Mouse (Mus musculus) liver, adult 2 months (tissue): ENCODE results near the gene Zfp931. TPM values are rescaled to one million over a fixed set of nuclear protein-coding genes. Genes with fewer than 3 reads are reported as not detected.
A peak's percentile ranks its signal among the peaks of the same experiment; 100 is the strongest.
"Not testable (repeated sequence)": the region's sequence is repeated elsewhere in the genome, so short reads cannot be mapped to it uniquely, and the experiment has no call there.

ENCODE experiments used
- DNase-seq: peaks from one replicate; pipeline ENCODE4 v3.0.0-alpha.2; 2011; ENCODE audit warnings: low read depth, low spot score; ENCODE audit errors: extremely low read depth
- H3K27ac ChIP-seq: fragments of 200-500 bp; replicated peaks from 2 replicates; pipeline ENCODE4 v1.5.1; 2012; ENCODE audit warnings: low read depth, mild to moderate bottlenecking, control low read depth, inconsistent platforms, low read length; ENCODE audit not compliant: insufficient read depth
- H3K27me3 ChIP-seq: fragments of 200-500 bp; 2 replicates; pipeline ENCODE4 v1.6.1; 2012; ENCODE audit warnings: mild to moderate bottlenecking, moderate library complexity, low read length, inconsistent platforms; ENCODE audit not compliant: control insufficient read depth, insufficient read depth
- H3K36me3 ChIP-seq: fragments of 200-500 bp; 2 replicates; pipeline ENCODE4 v1.6.1; 2012; ENCODE audit warnings: low read length, inconsistent platforms; ENCODE audit not compliant: control insufficient read depth, insufficient read depth
- H3K4me1 ChIP-seq: fragments of 200-500 bp; 2 replicates; pipeline ENCODE4 v1.6.1; 2011; ENCODE audit warnings: low read length; ENCODE audit not compliant: control insufficient read depth, insufficient read depth
- H3K4me3 ChIP-seq: fragments of 200-500 bp; 2 replicates; pipeline ENCODE4 v1.5.1; 2011; ENCODE audit warnings: low read depth, mild to moderate bottlenecking, control low read depth, low read length, moderate library complexity; ENCODE audit not compliant: insufficient read depth
- H3K79me2 ChIP-seq: fragments of 200-500 bp; 2 replicates; pipeline ENCODE4 v1.6.1; 2012; ENCODE audit warnings: inconsistent platforms, mild to moderate bottlenecking, low read length, moderate library complexity; ENCODE audit not compliant: control insufficient read depth, insufficient read depth
- H3K9ac ChIP-seq: fragments of 200-500 bp; 2 replicates; pipeline ENCODE4 v1.6.1; 2012; ENCODE audit warnings: low read depth, mild to moderate bottlenecking, control low read depth, inconsistent platforms, low read length
- CTCF ChIP-seq: fragments of 200-500 bp; IDR thresholded peaks from 2 replicates; pipeline ENCODE4 v1.5.1; 2011; ENCODE audit warnings: low read depth, low read length, control low read depth
- POLR2A ChIP-seq: fragments of 200-500 bp; IDR thresholded peaks from 2 replicates; pipeline ENCODE4 v1.6.1; 2011; ENCODE audit warnings: low read length, control low read depth; ENCODE audit not compliant: insufficient read depth; ENCODE audit errors: extremely low read depth
- WGBS: fragments of 180-500 bp; shearing (Covaris S2); methylation state at CpG from one replicate; pipeline ENCODE4 v1.1.7; 2018; 5-methylcytosine and 5-hydroxymethylcytosine counted together
- polyA plus RNA-seq: library from polyadenylated mRNA; depleted of rRNA; stranded (reverse); fragments of >200 nt; gene quantifications from 2 replicates; pipeline ENCODE4 v1.2.3, GENCODE M21; 2012; rRNA removed
- total RNA-seq: library from RNA; depleted of rRNA; stranded (reverse); fragments of >200 nt; gene quantifications from 2 replicates; pipeline ENCODE4 v1.2.3, GENCODE M21; 2014; rRNA removed

Zfp931 gene
- total RNA-seq (11.8 and 15.0 TPM in 2 replicates), polyA plus RNA-seq (1.3 TPM in 2 replicates)

DNA sequence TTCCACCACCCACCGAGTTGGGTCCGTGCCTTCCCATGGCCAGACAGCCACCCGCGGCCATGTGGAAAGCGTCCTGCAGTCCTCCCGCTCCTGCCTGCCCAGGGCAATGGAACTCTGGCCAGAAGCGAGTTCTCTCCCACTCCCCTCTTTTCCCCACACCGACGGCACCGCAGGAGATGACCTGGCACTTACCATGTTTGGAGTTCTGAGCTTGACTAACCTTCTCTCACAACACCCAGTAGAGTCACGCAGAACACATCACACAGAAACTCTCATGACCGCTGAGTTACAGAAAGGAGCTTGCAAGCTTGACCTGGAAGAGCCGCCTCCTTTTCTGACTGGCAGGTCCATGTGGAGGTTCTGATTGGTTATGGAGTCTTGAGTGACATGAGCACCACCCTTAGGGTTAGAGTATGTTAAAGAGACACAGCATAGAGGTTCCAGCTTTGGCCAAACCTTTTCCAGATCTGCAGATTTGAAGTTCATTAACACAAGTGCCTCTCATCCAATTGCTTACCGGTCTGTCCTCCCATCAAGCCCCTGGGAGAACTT is at the start of gene Zfp931:
TSS of gene Zfp931 (minus strand) at position 311 of the 552 bp plus-strand sequence.
- H3K36me3 ChIP-seq, H3K27me3 ChIP-seq, H3K4me1 ChIP-seq, DNase-seq, H3K79me2 ChIP-seq: not testable (repeated sequence)
- Histone ChIP-seq H3K4me3 (peak within 1 kb of the TSS; percentile 87), H3K9ac (peak within 1 kb of the TSS; percentile 75), H3K27ac (0 out of 2 replicates have a peak within 1 kb of the TSS, but pooled peaks have one; percentile 26)
- WGBS: 0% methylated on average over 8 of the region's 14 CpGs

DNA sequence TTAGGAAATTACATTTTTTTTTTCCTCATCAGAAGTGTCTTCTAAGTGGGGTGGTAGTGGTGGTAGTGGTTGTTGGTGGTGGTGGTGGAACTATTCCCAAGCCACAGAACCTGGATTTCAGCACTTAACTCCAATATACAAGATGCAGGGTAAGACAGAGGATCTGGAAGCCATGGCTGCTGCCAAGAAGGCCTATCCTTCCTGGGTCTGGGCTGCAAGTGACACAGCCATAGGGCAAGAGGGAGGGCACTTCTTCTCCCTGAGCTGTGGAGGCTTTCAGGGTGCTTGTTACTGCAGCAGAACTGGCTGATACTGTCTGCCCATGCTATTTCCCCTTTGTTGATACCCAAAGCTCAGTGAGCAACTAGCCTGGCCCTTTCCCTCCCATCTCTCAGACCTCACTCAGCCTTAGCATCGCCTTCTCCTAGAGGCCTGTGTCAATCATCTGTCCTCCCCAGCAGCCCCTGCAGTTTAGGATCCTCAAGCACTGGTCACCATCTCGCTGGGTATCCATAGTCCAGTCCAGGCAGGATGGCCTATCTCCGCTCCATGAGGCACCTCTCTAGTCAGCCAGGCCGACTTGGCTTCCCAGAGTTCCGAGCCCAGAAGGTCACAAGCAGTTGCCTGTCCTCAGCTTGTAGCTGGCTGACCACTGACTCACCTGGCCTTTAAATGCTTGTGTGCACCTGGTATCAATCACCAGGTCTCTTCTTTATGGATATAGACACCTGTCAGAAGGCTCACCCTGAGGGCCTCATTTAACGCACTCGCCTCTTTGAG is 48.0 kb upstream of the Zfp931 start:
- Histone ChIP-seq H3K27me3 (no peaks in the 10 kb centered on the region), H3K36me3 (no peaks in the 10 kb centered on the region), H3K9ac (no peak overlapping the region), H3K27ac (no peak overlapping the region), H3K79me2 (no peaks in the 10 kb centered on the region), H3K4me1 (no peaks in the 10 kb centered on the region), H3K4me3 (no peak overlapping the region)
- WGBS: 93% methylated on average over 7 of the region's 7 CpGs
- no peak for DNase-seq
- TF ChIP-seq CTCF: no peak
- TF ChIP-seq POLR2A: no peak

DNA sequence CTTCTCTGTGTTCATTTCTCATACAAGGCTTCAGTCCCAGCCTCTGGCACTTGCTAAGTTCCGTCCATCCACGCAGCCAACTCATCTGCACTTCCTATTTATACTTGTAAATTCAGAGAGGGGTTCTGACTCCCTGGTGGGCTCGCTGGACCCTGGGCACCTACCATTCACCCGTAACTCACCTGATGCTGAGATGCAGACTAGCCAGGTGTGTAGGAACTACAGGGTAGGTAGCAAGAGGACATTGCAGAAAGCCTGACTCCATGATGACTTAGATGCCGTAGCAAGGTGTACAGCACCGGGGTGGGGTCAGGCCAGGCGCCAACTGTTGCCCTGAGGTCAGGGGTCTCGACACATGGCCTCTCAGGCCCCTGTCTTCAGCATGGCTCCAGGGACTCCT is 47.2 kb upstream of the Zfp931 start:
- Histone ChIP-seq H3K4me1 (no peaks in the 10 kb centered on the region), H3K36me3 (no peaks in the 10 kb centered on the region), H3K9ac (no peak overlapping the region), H3K4me3 (no peak overlapping the region), H3K79me2 (no peaks in the 10 kb centered on the region), H3K27ac (no peak overlapping the region), H3K27me3 (no peaks in the 10 kb centered on the region)
- 78% methylated on average over 8 of the region's 8 CpGs for WGBS
- TF ChIP-seq CTCF: no peak
- no peak for TF ChIP-seq POLR2A
- DNase-seq: no peak

DNA sequence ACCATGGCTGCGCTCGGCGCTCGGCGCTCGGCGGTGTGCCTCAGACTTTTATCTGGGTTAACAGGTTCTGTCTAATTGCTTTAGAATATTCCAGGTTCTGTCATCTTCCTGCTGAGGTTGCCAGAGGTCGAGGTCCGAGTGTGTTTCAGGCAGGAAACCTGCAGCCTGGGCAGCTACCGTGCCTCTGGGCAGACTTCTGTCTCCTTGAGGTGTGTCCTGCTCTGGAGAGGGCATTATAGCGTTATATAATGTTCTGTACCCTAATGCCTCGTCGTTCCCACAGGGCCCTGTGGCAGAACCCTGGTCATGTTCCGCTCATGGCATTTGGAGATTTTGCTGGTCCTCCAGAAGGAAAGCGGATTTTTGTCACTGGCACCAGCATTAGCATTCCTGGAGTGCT is 45.2 kb upstream of the Zfp931 start:
- H3K4me3 ChIP-seq: no peak overlapping the region
- no peaks in the 10 kb centered on the region for H3K4me1 ChIP-seq
- H3K9ac ChIP-seq: no peak overlapping the region
- TF ChIP-seq CTCF (no peak), POLR2A (no peak)
- H3K27me3 ChIP-seq: peaks cover 4% of the 10 kb centered on the region; the same call in 1 of the 2 replicates
- no peak overlapping the region for H3K27ac ChIP-seq
- no peak for DNase-seq
- WGBS: 68% methylated on average over 15 of the region's 15 CpGs
- no peaks in the 10 kb centered on the region for H3K79me2 ChIP-seq
- no peaks in the 10 kb centered on the region for H3K36me3 ChIP-seq

DNA sequence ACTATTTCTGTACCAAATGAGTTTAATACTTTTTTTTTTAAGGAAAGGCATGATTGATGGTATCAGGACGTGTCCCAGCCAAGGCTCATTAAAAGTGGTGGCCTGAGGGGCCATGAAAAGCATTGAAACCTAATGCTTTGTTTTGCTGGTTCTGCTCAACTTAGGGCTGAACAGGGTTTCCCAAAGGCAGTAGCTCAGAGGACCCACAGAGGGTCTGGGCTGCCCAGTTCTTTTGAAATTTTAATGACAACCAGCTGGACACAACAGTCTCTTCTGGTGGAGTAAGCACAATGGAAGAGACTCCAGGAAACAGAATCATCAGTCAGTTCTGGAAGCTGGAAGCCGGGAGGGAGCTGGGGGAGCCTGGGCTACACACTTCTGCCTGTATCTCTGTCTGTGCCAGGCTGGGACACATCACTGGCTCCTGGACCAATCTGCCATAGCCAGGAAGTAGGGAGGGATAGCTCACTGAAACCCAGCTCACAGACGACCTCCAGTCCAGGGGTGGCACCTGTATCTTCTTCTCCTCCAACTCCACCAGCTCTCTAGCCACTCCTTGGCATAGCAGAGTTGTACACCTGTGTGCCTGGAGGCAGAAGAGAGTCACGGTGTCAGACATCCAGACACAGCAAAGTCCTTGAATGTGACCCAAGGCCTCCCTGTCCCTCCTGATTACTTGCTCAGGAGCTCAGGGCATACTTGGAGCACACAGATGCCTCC is 43.8 kb upstream of the Zfp931 start:
- 38% methylated on average over 4 of the region's 4 CpGs for WGBS
- Histone ChIP-seq H3K27me3 (peaks cover 4% of the 10 kb centered on the region; the same call in 1 of the 2 replicates), H3K4me3 (no peak overlapping the region), H3K79me2 (no peaks in the 10 kb centered on the region), H3K36me3 (no peaks in the 10 kb centered on the region), H3K4me1 (no peaks in the 10 kb centered on the region), H3K9ac (no peak overlapping the region), H3K27ac (no peak overlapping the region)
- TF ChIP-seq CTCF: no peak
- no peak for TF ChIP-seq POLR2A
- no peak for DNase-seq

DNA sequence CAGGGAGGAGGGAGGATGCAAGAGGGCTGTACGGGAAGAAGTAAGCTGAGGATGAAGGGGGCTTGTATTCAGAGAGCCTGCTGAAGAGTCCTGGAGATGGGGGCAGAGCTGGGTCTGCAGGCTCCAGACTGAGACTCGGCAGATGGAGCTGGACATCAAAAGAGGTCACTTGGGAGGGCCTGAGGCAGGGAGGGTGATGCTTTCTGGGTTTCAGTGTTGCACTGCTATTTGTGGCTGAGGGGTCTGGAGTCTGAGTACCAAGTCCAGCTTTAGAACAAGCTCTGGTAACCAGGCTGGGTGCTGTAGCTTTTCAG is 43.1 kb upstream of the Zfp931 start:
- H3K4me3 ChIP-seq: no peak overlapping the region
- H3K4me1 ChIP-seq: no peaks in the 10 kb centered on the region
- peaks cover 4% of the 10 kb centered on the region; the same call in 1 of the 2 replicates for H3K27me3 ChIP-seq
- H3K36me3 ChIP-seq: no peaks in the 10 kb centered on the region
- WGBS: 63% methylated on average over 2 of the region's 2 CpGs
- H3K79me2 ChIP-seq: no peaks in the 10 kb centered on the region
- H3K9ac ChIP-seq: no peak overlapping the region
- no peak overlapping the region for H3K27ac ChIP-seq
- no peak for TF ChIP-seq POLR2A
- TF ChIP-seq CTCF: no peak
- DNase-seq: no peak
